Comparison of ENCODE assay signal across 1 mouse cellular context in genomic region chr9:13297122-13297667, GRCm38 (mm10).
A peak's percentile ranks its signal among the peaks of the same experiment; 100 is the strongest.
TF ChIP-seq lines count a peak whose summit lies in the region.

No protein-coding gene starts in this region.

TF ChIP-seq in CH12.LX, 34 proteins besides CTCF, POLR2A, EP300 and RAD21 (continued from another document):
- TF ChIP-seq E2F4 (IDR thresholded peaks at IDR 0.05; ENCODE audit: insufficient replicate concordance, low read depth, low read length) (no peak), ZMIZ1 (IDR thresholded peaks at IDR 0.05; ENCODE audit: low read depth, low read length) (no peak), TCF12 (IDR thresholded peaks at IDR 0.05; ENCODE audit: low read depth, low read length) (no peak), MAZ (IDR thresholded peaks at IDR 0.05; ENCODE audit: low read depth, low read length) (0 out of 2 replicates have a peak, but pooled peaks have one; percentile 19)
TF ChIP-seq in CH12.LX: peak in this region for 2.
